Mouse (Mus musculus) midbrain, embryonic 11.5 days (tissue): Measurements from ENCODE around the gene Gm20219. TPM values are rescaled to one million over a fixed set of nuclear protein-coding genes. Genes with fewer than 3 reads are reported as not detected.

ENCODE experiments used
- ATAC-seq: fragments of 200-750 bp; cut with Nextera tagmentation; 2 replicates; pipeline ENCODE4 v1.8.0; 2017; ENCODE audit warnings: moderate TSS enrichment, moderate library complexity; ENCODE audit not compliant: low FRiP score
- DNase-seq: peaks from one replicate; pipeline ENCODE4 v3.0.0; 2015; ENCODE audit warnings: low spot score; ENCODE audit errors: missing footprints
- H3K27ac ChIP-seq: fragments of 300-500 bp; sonication (generic); 2 replicates; pipeline ENCODE4 v1.5.1; 2014; ENCODE audit warnings: low read depth, low read length
- H3K27me3 ChIP-seq: fragments of 300-500 bp; sonication (generic); 2 replicates; pipeline ENCODE4 v1.6.1; 2014; ENCODE audit warnings: mild to moderate bottlenecking, low read length, moderate library complexity, mixed read lengths; ENCODE audit not compliant: control insufficient read depth, insufficient read depth
- H3K36me3 ChIP-seq: fragments of 300-500 bp; sonication (generic); 2 replicates; pipeline ENCODE4 v1.6.1; 2014; ENCODE audit warnings: mild to moderate bottlenecking, low read length, moderate library complexity, mixed read lengths; ENCODE audit not compliant: control insufficient read depth, insufficient read depth
- H3K4me1 ChIP-seq: fragments of 300-500 bp; sonication (generic); 2 replicates; pipeline ENCODE4 v1.6.1; 2014; ENCODE audit warnings: low read length; ENCODE audit not compliant: control insufficient read depth, insufficient read depth
- H3K4me2 ChIP-seq: fragments of 300-500 bp; sonication (generic); 2 replicates; pipeline ENCODE4 v1.6.1; 2014; ENCODE audit warnings: mild to moderate bottlenecking, moderate library complexity
- H3K4me3 ChIP-seq: fragments of 300-500 bp; sonication (generic); 2 replicates; pipeline ENCODE4 v1.5.1; 2014; ENCODE audit warnings: low read depth, low read length
- H3K9ac ChIP-seq: fragments of 300-500 bp; sonication (generic); 2 replicates; pipeline ENCODE4 v1.6.1; 2014; ENCODE audit warnings: low read length
- H3K9me3 ChIP-seq: fragments of 300-500 bp; sonication (generic); 2 replicates; pipeline ENCODE4 v1.6.1; 2016; ENCODE audit warnings: low read length; ENCODE audit not compliant: control insufficient read depth
- WGBS: fragments of 180-500 bp; shearing (Covaris S2); extraction: QIAGEN DNeasy Blood & Tissue Kit; methylation state at CpG from one replicate; pipeline ENCODE4 v1.1.7; 2014; 5-methylcytosine and 5-hydroxymethylcytosine counted together
- polyA plus RNA-seq: library from polyadenylated mRNA; unstranded; fragments of >200 nt; fragmentation: Nextera tagmentation; extraction: Ambion mirVana; gene quantifications from 2 replicates; pipeline ENCODE4 v1.2.1, GENCODE M21; 2014

Gm20219 gene
- polyA plus RNA-seq, 1 experiment from 2014 or later: 0.45 TPM

GRCm38 (mm10) chr17:56561866-56562265 lies 7.7 kb upstream of the Gm20219 start:
- H3K27me3 ChIP-seq: no peaks in the 10 kb centered on the region
- H3K27ac ChIP-seq: no peak overlapping the region
- H3K9me3 ChIP-seq: no peaks in the 10 kb centered on the region
- H3K4me3 ChIP-seq: no peak overlapping the region
- no peak for ATAC-seq
- H3K9ac ChIP-seq: no peak overlapping the region
- DNase-seq: no peak
- WGBS: 94% methylated on average over 2 of the region's 2 CpGs
- no peaks in the 10 kb centered on the region for H3K4me1 ChIP-seq
- peaks cover 49% of the 10 kb centered on the region for H3K36me3 ChIP-seq
- H3K4me2 ChIP-seq: no peak overlapping the region

DNA sequence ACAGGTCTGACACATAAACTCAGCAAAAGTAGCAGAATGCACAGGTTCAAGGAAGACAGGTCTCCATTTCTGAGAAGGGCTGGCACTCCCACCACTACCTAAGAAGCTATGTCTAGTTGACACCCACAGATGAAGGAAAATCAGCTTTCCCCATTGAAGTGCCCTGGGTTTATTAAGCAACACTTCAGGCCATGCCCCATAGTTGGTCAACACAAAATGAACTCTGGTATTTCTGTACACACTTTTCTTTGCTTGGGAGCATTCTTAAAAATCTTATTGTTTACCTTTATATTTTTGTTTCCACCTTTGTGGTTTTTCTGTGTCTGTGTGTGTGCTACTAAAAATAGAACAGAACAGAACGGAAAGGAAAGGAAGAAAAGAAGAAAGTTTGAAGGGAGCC lies 5.9 kb upstream of the Gm20219 start:
- no peak overlapping the region for H3K27ac ChIP-seq
- H3K4me1 ChIP-seq: no peaks in the 10 kb centered on the region
- no peak for ATAC-seq
- 88% methylated on average over 1 of the region's 1 CpGs for WGBS
- H3K4me2 ChIP-seq: no peak overlapping the region
- no peak for DNase-seq
- H3K9ac ChIP-seq: no peak overlapping the region
- peaks cover 33% of the 10 kb centered on the region for H3K36me3 ChIP-seq
- H3K4me3 ChIP-seq: no peak overlapping the region
- H3K9me3 ChIP-seq: no peaks in the 10 kb centered on the region
- no peaks in the 10 kb centered on the region for H3K27me3 ChIP-seq

DNA sequence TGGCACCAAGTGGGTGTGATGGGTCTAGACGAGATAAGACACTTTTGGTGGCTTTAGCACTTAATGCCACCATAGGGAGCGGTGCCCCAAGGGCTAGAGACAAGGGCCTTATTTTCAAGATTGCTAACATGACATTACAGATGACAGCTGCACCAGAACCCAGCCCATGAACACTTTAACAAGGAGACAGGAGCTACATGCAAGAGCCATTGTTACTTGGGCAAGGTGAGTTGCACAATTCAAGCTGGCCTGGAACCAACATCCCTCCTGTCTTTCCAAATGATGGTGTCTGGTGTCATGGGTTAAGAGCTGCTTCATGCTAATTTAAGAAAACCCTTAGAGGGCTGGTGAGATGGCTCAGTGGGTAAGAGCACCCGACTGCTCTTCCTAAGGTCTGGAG lies 5.2 kb upstream of the Gm20219 start:
- ATAC-seq (no peak), DNase-seq (no peak)
- H3K4me3 ChIP-seq: no peak overlapping the region
- H3K9me3 ChIP-seq: no peaks in the 10 kb centered on the region
- no peak overlapping the region for H3K4me2 ChIP-seq
- no peaks in the 10 kb centered on the region for H3K27me3 ChIP-seq
- peaks cover 25% of the 10 kb centered on the region; the same call in 1 of the 2 replicates for H3K36me3 ChIP-seq
- WGBS: 83% methylated on average over 3 of the region's 3 CpGs
- H3K27ac ChIP-seq: no peak overlapping the region
- H3K4me1 ChIP-seq: no peaks in the 10 kb centered on the region
- H3K9ac ChIP-seq: no peak overlapping the region

DNA sequence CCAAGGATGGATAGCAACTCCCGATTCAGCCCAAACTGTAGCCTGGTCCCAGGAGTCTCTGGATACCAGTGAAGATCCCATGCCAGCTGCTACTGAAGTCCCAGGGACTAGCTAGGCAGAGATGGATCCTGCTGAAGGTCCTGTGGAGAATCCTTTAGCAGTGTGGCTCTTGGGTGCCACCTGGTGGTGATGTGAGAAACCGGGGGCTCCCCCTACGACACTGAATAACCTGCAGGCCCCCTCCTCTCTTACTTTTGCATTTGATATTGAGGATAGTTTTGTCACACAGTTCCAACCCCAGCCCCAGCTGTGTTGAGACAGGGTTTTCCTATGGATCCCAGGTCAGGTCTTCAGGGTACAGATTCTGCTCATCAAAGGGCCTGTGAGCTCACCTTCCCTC lies 4.3 kb upstream of the Gm20219 start:
- Histone ChIP-seq H3K4me2 (no peak overlapping the region), H3K36me3 (peaks cover 17% of the 10 kb centered on the region; the same call in 1 of the 2 replicates), H3K9ac (no peak overlapping the region), H3K4me1 (no peaks in the 10 kb centered on the region), H3K27ac (no peak overlapping the region), H3K4me3 (no peak overlapping the region), H3K9me3 (no peaks in the 10 kb centered on the region), H3K27me3 (no peaks in the 10 kb centered on the region)
- DNase-seq (peak; percentile 96), ATAC-seq (peak; percentile 79)
- 20% methylated on average over 3 of the region's 3 CpGs for WGBS

DNA sequence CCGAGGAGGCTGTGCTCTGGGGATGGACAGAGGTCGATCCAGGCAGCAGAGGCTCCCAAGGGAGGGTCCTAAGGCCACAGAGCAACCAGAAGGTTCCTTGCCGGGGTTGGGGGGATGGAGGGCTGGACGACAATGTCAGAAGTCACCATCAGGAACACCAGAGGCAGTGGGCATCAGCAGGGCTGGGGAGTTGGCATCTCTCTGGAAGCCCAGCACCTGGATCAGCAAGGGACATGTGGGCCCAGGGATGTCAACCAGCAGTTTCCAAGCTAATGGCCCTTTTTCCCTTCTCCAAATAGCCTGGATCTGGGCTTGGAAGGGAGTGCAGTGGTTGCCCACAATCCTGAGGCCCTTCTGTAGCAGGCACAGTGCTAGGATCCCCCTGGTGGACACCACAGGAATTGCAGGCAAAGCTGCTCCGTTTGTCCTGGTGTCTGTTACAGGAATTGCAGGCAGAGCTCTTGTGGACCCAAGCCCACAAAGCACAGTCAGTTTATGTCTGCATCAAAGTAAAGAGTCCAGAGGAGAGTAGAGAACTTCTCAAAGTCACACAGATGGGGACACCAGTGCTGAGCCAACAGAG lies 1.3 kb downstream of the Gm20219 start:
- 59% methylated on average over 5 of the region's 5 CpGs for WGBS
- Histone ChIP-seq H3K27ac (peak overlapping the region; percentile 63), H3K4me1 (peaks cover 13% of the 10 kb centered on the region), H3K27me3 (no peaks in the 10 kb centered on the region), H3K4me3 (no peak overlapping the region), H3K9me3 (no peaks in the 10 kb centered on the region), H3K4me2 (no peak overlapping the region), H3K36me3 (no peaks in the 10 kb centered on the region), H3K9ac (no peak overlapping the region; the same call in 1 of the 2 replicates)
- ATAC-seq: peak; percentile 19; the same call in 1 of the 2 replicates
- peak; percentile 97 for DNase-seq

GRCm38 (mm10) chr17:56551841-56552581 lies 2.2 kb downstream of the Gm20219 start:
- no peaks in the 10 kb centered on the region for H3K27me3 ChIP-seq
- no peaks in the 10 kb centered on the region for H3K9me3 ChIP-seq
- WGBS: 74% methylated on average over 6 of the region's 6 CpGs
- H3K27ac ChIP-seq: peak overlapping the region; percentile 63
- no peak overlapping the region for H3K4me3 ChIP-seq
- H3K36me3 ChIP-seq: no peaks in the 10 kb centered on the region
- H3K4me1 ChIP-seq: peaks cover 14% of the 10 kb centered on the region
- DNase-seq (peak; percentile 81), ATAC-seq (peak; percentile 75)
- no peak overlapping the region for H3K4me2 ChIP-seq
- no peak overlapping the region; the same call in 1 of the 2 replicates for H3K9ac ChIP-seq

DNA sequence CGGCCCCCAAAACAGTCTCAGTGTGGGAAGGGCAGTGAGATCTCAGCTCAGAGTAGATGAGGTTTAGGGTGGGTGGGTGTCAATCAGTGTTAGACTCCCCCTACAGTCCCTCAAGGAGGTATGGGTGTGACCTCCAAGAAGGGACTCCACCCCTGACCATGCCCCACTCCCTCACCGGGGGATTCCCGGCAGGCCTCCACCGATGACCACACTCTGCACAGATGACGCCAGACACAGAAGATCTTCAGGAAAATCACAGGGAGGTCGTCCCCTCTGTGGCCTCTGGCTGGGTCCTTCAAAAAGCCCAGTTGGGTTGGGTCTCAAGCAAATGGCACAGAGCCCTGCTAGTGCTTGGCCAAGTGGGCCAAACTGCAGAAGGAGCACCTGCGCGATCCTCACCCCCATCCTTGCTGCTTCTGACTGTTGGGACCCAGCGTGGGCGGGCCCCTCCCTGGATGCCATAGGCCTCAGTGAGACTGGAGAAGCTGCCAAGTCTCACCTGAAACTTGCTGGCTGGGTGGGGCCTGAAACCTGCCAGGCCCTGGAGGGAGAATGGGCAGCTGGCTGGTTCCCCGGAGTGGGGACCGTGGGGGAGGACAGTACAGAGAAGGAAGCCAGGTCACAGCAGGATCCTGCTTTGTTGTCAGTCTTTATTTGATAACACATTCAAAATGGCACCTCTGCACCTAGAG lies 3.3 kb downstream of the Gm20219 start:
- H3K27ac ChIP-seq: no peak overlapping the region
- no peaks in the 10 kb centered on the region for H3K36me3 ChIP-seq
- WGBS: 74% methylated on average over 12 of the region's 12 CpGs
- H3K4me1 ChIP-seq: peaks cover 16% of the 10 kb centered on the region
- DNase-seq (peak; percentile 72), ATAC-seq (no peak)
- H3K4me2 ChIP-seq: no peak overlapping the region
- no peaks in the 10 kb centered on the region for H3K9me3 ChIP-seq
- H3K9ac ChIP-seq: no peak overlapping the region
- H3K27me3 ChIP-seq: no peaks in the 10 kb centered on the region
- H3K4me3 ChIP-seq: no peak overlapping the region

GRCm38 (mm10) chr17:56548605-56549105 lies 5.5 kb downstream of the Gm20219 start:
- peaks cover 16% of the 10 kb centered on the region for H3K4me1 ChIP-seq
- peak; percentile 84 for DNase-seq

More at GRCm38 (mm10) chr17:56548605-56549105, 5.5 kb downstream of the Gm20219 start:
- Histone ChIP-seq H3K27ac (no peak overlapping the region), H3K9ac (no peak overlapping the region), H3K4me2 (no peak overlapping the region), H3K36me3 (no peaks in the 10 kb centered on the region), H3K9me3 (no peaks in the 10 kb centered on the region), H3K27me3 (no peaks in the 10 kb centered on the region), H3K4me3 (no peak overlapping the region)
- no peak for ATAC-seq
- 57% methylated on average over 4 of the region's 4 CpGs for WGBS
